Mouse (Mus musculus) 3134 (cell line): ENCODE measurements around the gene Mrpl24.

Experiments used
- DNase-seq: peaks from one replicate; pipeline ENCODE4 v3.0.0-alpha.2; 2011; ENCODE audit warnings: low spot score; ENCODE audit not compliant: insufficient read length; ENCODE audit errors: extremely low read depth

Gene Mrpl24

GRCm38 (mm10) chr3:87909874-87910273 is 9.4 kb upstream of the Mrpl24 start:
- DNase-seq = peak; percentile 39

- DNase-seq = peak; percentile 93
These were observed 8.6 kb upstream of the Mrpl24 start for GRCm38 (mm10) chr3:87910573-87911141.

- no peak for DNase-seq
These were observed 5.8 kb upstream of the Mrpl24 start for GRCm38 (mm10) chr3:87913491-87913890.

- no peak for DNase-seq
These were observed 5.4 kb upstream of the Mrpl24 start for GRCm38 (mm10) chr3:87913891-87914290.

- DNase-seq = no peak
These were observed 2.3 kb upstream of the Mrpl24 start for GRCm38 (mm10) chr3:87916990-87917389.

- DNase-seq = no peak
These were observed 755 bp upstream of the Mrpl24 start for GRCm38 (mm10) chr3:87918551-87918950.

GRCm38 (mm10) chr3:87920270-87920943 is 1.1 kb downstream of the Mrpl24 start:
- DNase-seq = no peak

GRCm38 (mm10) chr3:87924996-87925395 is 5.7 kb downstream of the Mrpl24 start:
- DNase-seq = no peak

GRCm38 (mm10) chr3:87927452-87927851 is 8.1 kb downstream of the Mrpl24 start:
- DNase-seq = no peak

GRCm38 (mm10) chr3:87929341-87930077 is 10.2 kb downstream of the Mrpl24 start:
- DNase-seq = no peak

- peak; percentile 98 for DNase-seq
These were observed 10.9 kb downstream of the Mrpl24 start, which contains the start of the genes Isg20l2 and Rrnad1 for GRCm38 (mm10) chr3:87930078-87930795. Gene Isg20l2 (plus strand): TSS chr3:87930314. Gene Rrnad1 (minus strand): TSS chr3:87930717.

- no peak for DNase-seq
These were observed 14.7 kb downstream of the Mrpl24 start for GRCm38 (mm10) chr3:87934026-87934425.

GRCm38 (mm10) chr3:87934501-87934900 is 15.2 kb downstream of the Mrpl24 start:
- no peak for DNase-seq

- DNase-seq = no peak
These were observed 15.9 kb downstream of the Mrpl24 start for GRCm38 (mm10) chr3:87935201-87935600.

GRCm38 (mm10) chr3:87935776-87936175 is 16.5 kb downstream of the Mrpl24 start:
- DNase-seq = peak; percentile 46

- DNase-seq = no peak
These were observed 21.3 kb downstream of the Mrpl24 start for GRCm38 (mm10) chr3:87940611-87941010.

- peak; percentile 50 for DNase-seq
These were observed 23.2 kb downstream of the Mrpl24 start for GRCm38 (mm10) chr3:87942471-87942870.

GRCm38 (mm10) chr3:87943586-87943985 is 24.3 kb downstream of the Mrpl24 start:
- DNase-seq = peak; percentile 50

GRCm38 (mm10) chr3:87944838-87945600 is 25.7 kb downstream of the Mrpl24 start:
- peak; percentile 52 for DNase-seq
